Mouse (Mus musculus) ES-E14 (cell line): ENCODE data around the gene Pet117. TPM values are rescaled to one million over a fixed set of nuclear protein-coding genes. Genes with fewer than 3 reads are reported as not detected.

Experiments
- DNase-seq: peaks from one replicate; pipeline ENCODE4 v3.0.0-alpha.2; 2013; ENCODE audit warnings: low read depth, low spot score
- H3K27ac ChIP-seq: 2 replicates; pipeline ENCODE4 v1.5.1; 2012; ENCODE audit warnings: low read depth, mild to moderate bottlenecking, low read length, moderate library complexity, mixed read lengths; ENCODE audit not compliant: poor library complexity, insufficient read depth, severe bottlenecking
- H3K36me3 ChIP-seq: 2 replicates; pipeline ENCODE4 v1.6.1; 2012; ENCODE audit warnings: mild to moderate bottlenecking, low read length, moderate library complexity, mixed read lengths; ENCODE audit not compliant: control insufficient read depth, poor library complexity, insufficient read depth, severe bottlenecking
- H3K4me1 ChIP-seq, 2 experiments: fragments of 150-350 bp in 1 of 2; sonication (generic) in 1 of 2; 2 replicates each; pipeline ENCODE4 v1.6.1; 2012; ENCODE audit warnings: low read length in 2 of 2, mild to moderate bottlenecking in 1 of 2, mixed read lengths in 1 of 2; ENCODE audit not compliant: control insufficient read depth in 2 of 2, insufficient read depth in 2 of 2, poor library complexity in 1 of 2
- H3K4me3 ChIP-seq, 2 experiments: fragments of 150-350 bp in 1 of 2; sonication (generic) in 1 of 2; 2 replicates each; pipeline ENCODE4 v1.5.1; 2012; ENCODE audit warnings: low read length in 2 of 2, low read depth in 1 of 2, mild to moderate bottlenecking in 1 of 2, mixed read lengths in 1 of 2; ENCODE audit not compliant: insufficient read depth in 1 of 2, poor library complexity in 1 of 2, severe bottlenecking in 1 of 2
- H3K9ac ChIP-seq: 2 replicates; pipeline ENCODE4 v1.6.1; 2012; ENCODE audit warnings: low read depth, mild to moderate bottlenecking, low read length, mixed read lengths; ENCODE audit not compliant: poor library complexity, insufficient read depth, severe bottlenecking
- H3K9me3 ChIP-seq: fragments of 150-350 bp; sonication (generic); 2 replicates; pipeline ENCODE4 v1.6.1; 2012; ENCODE audit warnings: low read depth, mild to moderate bottlenecking, low read length; ENCODE audit not compliant: control insufficient read depth, insufficient read depth
- CHD2 ChIP-seq: IDR thresholded peaks from 2 replicates; pipeline ENCODE4 v1.6.1; 2014; ENCODE audit warnings: mild to moderate bottlenecking, low read depth, low read length, inconsistent platforms
- HCFC1 ChIP-seq: IDR thresholded peaks from 2 replicates; pipeline ENCODE4 v1.6.1; 2012; ENCODE audit warnings: low read length, inconsistent platforms, borderline replicate concordance; ENCODE audit not compliant: insufficient read depth
- MAFK ChIP-seq: IDR thresholded peaks from 2 replicates; pipeline ENCODE4 v1.6.1; 2014; ENCODE audit warnings: mild to moderate bottlenecking, low read depth, low read length, inconsistent platforms; ENCODE audit not compliant: insufficient read depth
- ZC3H11A ChIP-seq: IDR thresholded peaks from 2 replicates; pipeline ENCODE4 v1.6.1; 2012; ENCODE audit warnings: low read depth, mild to moderate bottlenecking, inconsistent platforms, low read length, borderline replicate concordance
- ZNF384 ChIP-seq: IDR thresholded peaks from 2 replicates; pipeline ENCODE4 v1.6.1; 2012; ENCODE audit warnings: low read depth, low read length, inconsistent platforms
- in situ Hi-C, 2 experiments: fragments of 600-800 bp; cut with MboI; formaldehyde crosslinking; loops; one replicate each; pipeline ENCODE4 v1.15.1; 2025; ENCODE audit warnings: low sequenced_read_pairs in 2 of 2, inconsistent platforms in 1 of 2; ENCODE audit not compliant: unreplicated experiment in 2 of 2
- total RNA-seq: library from RNA; depleted of rRNA; stranded (reverse); fragments of 300-350 nt; gene quantifications from 2 replicates; pipeline ENCODE4 v1.2.3, GENCODE M21; 2012; rRNA removed

The Pet117 gene
- not detected in 2 replicates for total RNA-seq

- Histone ChIP-seq H3K9ac (peak within 1 kb of the TSS; percentile 97), H3K36me3 (peaks cover 6% of the 10 kb centered on the region), H3K4me1 (peaks cover 2 to 3% of the 10 kb centered on the region in 2 experiments; a peak in 3 of 4 replicates), H3K9me3 (no peaks in the 10 kb centered on the region), H3K27ac (peak within 1 kb of the TSS; percentile 98), H3K4me3 (peak within 1 kb of the TSS; percentile 85 to 98)
- DNase-seq, result peak; percentile 88
- TF ChIP-seq ZC3H11A (no peak), ZNF384 (peak; percentile 7; the same call in 1 of the 2 replicates), HCFC1 (peak; percentile 78; the same call in 1 of the 2 replicates), MAFK (no peak), CHD2 (no peak)
- in situ Hi-C loops, result no loop called here
Measured at GRCm38 (mm10) chr2:144368400-144369019, at the start of gene Pet117, which contains the start of gene Kat14. TSS of gene Pet117 (plus strand) at chr2:144368996. TSS of gene Kat14 (plus strand) at chr2:144368983.

GRCm38 (mm10) chr2:144324218-144324617, 44.6 kb upstream of the Pet117 start:
- in situ Hi-C loops, result no loop called here
- no peak overlapping the region for H3K27ac ChIP-seq
- TF ChIP-seq HCFC1, result no peak
- no peak for TF ChIP-seq CHD2
- no peak for TF ChIP-seq MAFK
- no peak for TF ChIP-seq ZNF384
- TF ChIP-seq ZC3H11A, result no peak
- no peak overlapping the region for H3K4me3 ChIP-seq
- H3K4me1 ChIP-seq, result peaks cover 2 to 3% of the 10 kb centered on the region in 2 experiments; a peak in 3 of 4 replicates
- no peak for DNase-seq
- no peaks in the 10 kb centered on the region for H3K9me3 ChIP-seq
- no peaks in the 10 kb centered on the region for H3K36me3 ChIP-seq
- no peak overlapping the region for H3K9ac ChIP-seq

- peaks cover 4 to 9% of the 10 kb centered on the region in 2 experiments; a peak in 3 of 4 replicates for H3K4me1 ChIP-seq
- H3K9me3 ChIP-seq, result no peaks in the 10 kb centered on the region; the same call in 1 of the 2 replicates
- no peak for DNase-seq
- H3K36me3 ChIP-seq, result no peaks in the 10 kb centered on the region
- in situ Hi-C loops, result no loop called here
- peak overlapping the region; percentile 17 to 25; a peak in 1 of 4 replicates for H3K4me3 ChIP-seq
- H3K27ac ChIP-seq, result no peak overlapping the region
- TF ChIP-seq CHD2 (no peak), HCFC1 (no peak), ZC3H11A (no peak), MAFK (no peak), ZNF384 (no peak)
- H3K9ac ChIP-seq, result no peak overlapping the region
Measured at GRCm38 (mm10) chr2:144329451-144329850, 39.3 kb upstream of the Pet117 start.

- no peaks in the 10 kb centered on the region; the same call in 1 of the 2 replicates for H3K9me3 ChIP-seq
- no peak overlapping the region for H3K9ac ChIP-seq
- no peaks in the 10 kb centered on the region for H3K36me3 ChIP-seq
- no peak for DNase-seq
- peak overlapping the region; percentile 64 to 79; a peak in 3 of 4 replicates for H3K4me3 ChIP-seq
- TF ChIP-seq ZNF384, result no peak
- TF ChIP-seq ZC3H11A, result no peak
- TF ChIP-seq HCFC1, result no peak
- no peak for TF ChIP-seq MAFK
- no peak for TF ChIP-seq CHD2
- in situ Hi-C loops, result no loop called here
- H3K4me1 ChIP-seq, result peaks cover 4 to 9% of the 10 kb centered on the region in 2 experiments; a peak in 3 of 4 replicates
- no peak overlapping the region for H3K27ac ChIP-seq
Measured at GRCm38 (mm10) chr2:144329937-144330336, 38.9 kb upstream of the Pet117 start.
